Mouse (Mus musculus): ENCODE results near the gene Lrp2. TPM values are rescaled to one million over a fixed set of nuclear protein-coding genes. Genes with fewer than 3 reads are reported as not detected.

Lrp2 gene
- polyA plus RNA-seq, 1 experiment, result 0.07 TPM

DNA sequence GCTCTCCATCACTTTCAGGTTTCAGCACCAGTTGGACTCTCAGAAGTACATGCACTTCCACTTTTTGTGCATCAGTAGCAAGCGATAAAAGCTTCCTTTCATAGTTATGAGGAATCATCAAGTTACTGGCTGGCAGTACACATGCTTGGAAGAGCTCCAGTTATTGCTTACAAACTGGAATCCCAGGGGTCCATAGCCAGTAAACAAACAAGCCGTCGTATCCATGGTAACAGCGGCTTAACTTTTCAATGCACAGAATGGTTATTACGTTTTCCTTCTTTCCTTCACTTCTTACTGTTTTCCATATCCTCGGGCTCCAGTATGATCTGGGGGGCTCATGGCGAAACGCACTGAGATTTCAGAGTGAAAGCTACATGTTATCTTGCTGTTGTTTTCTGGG is 7.7 kb downstream of the Lrp2 start:
- no peak for TF ChIP-seq MAX (IDR thresholded peaks at IDR 0.05; ENCODE audit: low read depth)
- TF ChIP-seq SRF (IDR thresholded peaks at IDR 0.05; ENCODE audit: control insufficient read depth, insufficient read length, low read depth), result no peak
- TF ChIP-seq MYOD1 (IDR thresholded peaks at IDR 0.05; ENCODE audit: control insufficient read depth in 1 of 3, insufficient read length in 2 of 3, low read depth in 2 of 3), result no peak
- no peak for TF ChIP-seq E2F4 (IDR thresholded peaks at IDR 0.05; ENCODE audit: insufficient read depth)
- no peak for TF ChIP-seq TCF3 (IDR thresholded peaks at IDR 0.05; ENCODE audit: insufficient read length, low read depth)
- no peaks in the 10 kb centered on the region for H3K27me3 ChIP-seq (ENCODE audit: control insufficient read depth, insufficient read depth, insufficient read length)
- H3K36me3 ChIP-seq (ENCODE audit: control insufficient read depth, insufficient read depth), result no peaks in the 10 kb centered on the region
- no peak overlapping the region for H3ac ChIP-seq (ENCODE audit: control insufficient read depth, insufficient read length)
- H3K4me3 ChIP-seq, result no peak overlapping the region
- no peaks in the 10 kb centered on the region for H3K79me2 ChIP-seq (ENCODE audit: control insufficient read depth, insufficient read depth)
- H3K4me2 ChIP-seq (ENCODE audit: low read depth), result no peak overlapping the region

- Histone ChIP-seq H3K27me3 (ENCODE audit: control insufficient read depth, insufficient read depth, insufficient read length) (no peaks in the 10 kb centered on the region), H3K36me3 (ENCODE audit: control insufficient read depth, insufficient read depth) (no peaks in the 10 kb centered on the region)
- no peak for TF ChIP-seq POLR2A (IDR thresholded peaks at IDR 0.05; ENCODE audit: insufficient read length, low read depth)
- TF ChIP-seq TCF3 (IDR thresholded peaks at IDR 0.05; ENCODE audit: insufficient read length, low read depth), result no peak
- TF ChIP-seq MAX (IDR thresholded peaks at IDR 0.05; ENCODE audit: low read depth), result no peak
- TF ChIP-seq POLR2AphosphoS2 (IDR thresholded peaks at IDR 0.05; ENCODE audit: insufficient read length, low read depth), result no peak
- no peak for TF ChIP-seq USF1 (IDR thresholded peaks at IDR 0.05; ENCODE audit: low read depth)
- no peak for TF ChIP-seq SRF (IDR thresholded peaks at IDR 0.05; ENCODE audit: control insufficient read depth, insufficient read length, low read depth)
- no peak for TF ChIP-seq CEBPB (IDR thresholded peaks at IDR 0.05; ENCODE audit: insufficient read depth, poor library complexity, severe bottlenecking)
- no peak for TF ChIP-seq REST (IDR thresholded peaks at IDR 0.05; ENCODE audit: insufficient read depth, insufficient read length)
- no peak for TF ChIP-seq TCF12 (IDR thresholded peaks at IDR 0.05; ENCODE audit: insufficient read depth, poor library complexity, severe bottlenecking)
- no peak for TF ChIP-seq E2F4 (IDR thresholded peaks at IDR 0.05; ENCODE audit: insufficient read depth)
These were observed 9.3 kb downstream of the Lrp2 start for GRCm38 (mm10) chr2:69576531-69576930.

DNA sequence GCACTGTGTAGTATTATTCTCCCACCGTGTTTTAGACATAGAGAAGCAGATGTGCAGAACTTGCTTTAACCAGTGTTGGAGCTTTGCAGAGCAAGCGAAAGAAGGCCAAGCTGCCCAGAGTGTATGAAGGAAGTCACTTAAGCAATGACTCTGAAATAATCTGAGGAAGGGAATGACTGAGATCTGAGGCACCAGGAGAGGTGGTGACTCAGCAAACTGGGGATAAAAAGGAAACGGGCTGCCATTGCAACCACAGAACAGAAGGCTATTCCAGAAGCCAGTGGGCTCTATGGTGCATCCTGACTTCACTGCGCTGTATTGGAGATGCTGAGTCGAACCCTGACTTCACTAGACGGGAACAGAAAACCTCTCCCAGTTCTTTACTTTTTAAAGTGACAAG is 10.9 kb downstream of the Lrp2 start:
- H3K4me3 ChIP-seq, result no peak overlapping the region
- TF ChIP-seq REST (IDR thresholded peaks at IDR 0.05; ENCODE audit: insufficient read depth, insufficient read length), result no peak
- no peak for TF ChIP-seq POLR2A (IDR thresholded peaks at IDR 0.05; ENCODE audit: insufficient read length, low read depth)
- TF ChIP-seq MYOG (IDR thresholded peaks at IDR 0.05; ENCODE audit: control insufficient read depth in 1 of 3, insufficient read depth in 1 of 3, insufficient read length in 2 of 3, low read depth in 2 of 3), result no peak
- no peak for TF ChIP-seq POLR2AphosphoS2 (IDR thresholded peaks at IDR 0.05; ENCODE audit: insufficient read length, low read depth)
- TF ChIP-seq SRF (IDR thresholded peaks at IDR 0.05; ENCODE audit: control insufficient read depth, insufficient read length, low read depth), result no peak
- TF ChIP-seq TCF3 (IDR thresholded peaks at IDR 0.05; ENCODE audit: insufficient read length, low read depth), result no peak
- TF ChIP-seq CEBPB (IDR thresholded peaks at IDR 0.05; ENCODE audit: insufficient read depth, poor library complexity, severe bottlenecking), result no peak
- TF ChIP-seq USF1 (IDR thresholded peaks at IDR 0.05; ENCODE audit: low read depth), result no peak
- no peak for TF ChIP-seq MAX (IDR thresholded peaks at IDR 0.05; ENCODE audit: low read depth)
- TF ChIP-seq TCF12 (IDR thresholded peaks at IDR 0.05; ENCODE audit: insufficient read depth, poor library complexity, severe bottlenecking), result no peak
- no peak for TF ChIP-seq E2F4 (IDR thresholded peaks at IDR 0.05; ENCODE audit: insufficient read depth)
- no peak for TF ChIP-seq MYOD1 (IDR thresholded peaks at IDR 0.05; ENCODE audit: control insufficient read depth in 1 of 3, insufficient read length in 2 of 3, low read depth in 2 of 3)
- no peaks in the 10 kb centered on the region for H3K27me3 ChIP-seq (ENCODE audit: control insufficient read depth, insufficient read depth, insufficient read length)
- no peaks in the 10 kb centered on the region for H3K36me3 ChIP-seq (ENCODE audit: control insufficient read depth, insufficient read depth)
- H3K4me2 ChIP-seq (ENCODE audit: low read depth), result no peak overlapping the region
- no peaks in the 10 kb centered on the region for H3K79me2 ChIP-seq (ENCODE audit: control insufficient read depth, insufficient read depth)
- no peak overlapping the region for H3ac ChIP-seq (ENCODE audit: control insufficient read depth, insufficient read length)

More at GRCm38 (mm10) chr2:69576531-69576930, 9.3 kb downstream of the Lrp2 start:
- Histone ChIP-seq H3K4me3 (no peak overlapping the region), H3ac (ENCODE audit: control insufficient read depth, insufficient read length) (no peak overlapping the region), H3K79me2 (ENCODE audit: control insufficient read depth, insufficient read depth) (no peaks in the 10 kb centered on the region), H3K4me2 (ENCODE audit: low read depth) (no peak overlapping the region)

GRCm38 (mm10) chr2:69574261-69574660 is 11.6 kb downstream of the Lrp2 start:
- H3K79me2 ChIP-seq (ENCODE audit: control insufficient read depth, insufficient read depth), result no peaks in the 10 kb centered on the region

DNA sequence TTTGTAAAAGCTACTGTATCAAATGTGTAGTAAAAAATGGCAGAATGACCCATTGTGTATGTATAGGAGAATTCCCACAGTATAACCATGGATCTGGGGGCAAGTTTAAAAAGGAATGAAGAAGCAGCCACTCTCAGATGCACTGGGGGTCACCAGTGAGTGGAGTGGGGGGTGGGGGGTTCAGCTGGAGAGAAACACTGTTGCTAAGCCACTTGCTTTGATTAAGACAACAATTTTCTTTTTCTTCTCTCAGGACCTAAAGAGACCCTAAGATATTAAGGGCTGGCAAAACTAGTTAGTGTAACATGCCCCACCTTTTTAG is 12.2 kb downstream of the Lrp2 start:
- TF ChIP-seq E2F4 (IDR thresholded peaks at IDR 0.05; ENCODE audit: insufficient read depth), result no peak
- no peaks in the 10 kb centered on the region for H3K27me3 ChIP-seq (ENCODE audit: control insufficient read depth, insufficient read depth, insufficient read length)

More at GRCm38 (mm10) chr2:69574261-69574660, 11.6 kb downstream of the Lrp2 start:
- TF ChIP-seq MAX (IDR thresholded peaks at IDR 0.05; ENCODE audit: low read depth) (no peak), USF1 (IDR thresholded peaks at IDR 0.05; ENCODE audit: low read depth) (no peak), TCF3 (IDR thresholded peaks at IDR 0.05; ENCODE audit: insufficient read length, low read depth) (no peak), TCF12 (IDR thresholded peaks at IDR 0.05; ENCODE audit: insufficient read depth, poor library complexity, severe bottlenecking) (no peak), E2F4 (IDR thresholded peaks at IDR 0.05; ENCODE audit: insufficient read depth) (no peak), REST (IDR thresholded peaks at IDR 0.05; ENCODE audit: insufficient read depth, insufficient read length) (no peak), MYOG (IDR thresholded peaks at IDR 0.05; ENCODE audit: control insufficient read depth in 1 of 3, insufficient read depth in 1 of 3, insufficient read length in 2 of 3, low read depth in 2 of 3) (no peak)
- no peak overlapping the region for H3K4me2 ChIP-seq (ENCODE audit: low read depth)
- no peak overlapping the region for H3K4me3 ChIP-seq
- H3ac ChIP-seq (ENCODE audit: control insufficient read depth, insufficient read length), result no peak overlapping the region
- H3K27me3 ChIP-seq (ENCODE audit: control insufficient read depth, insufficient read depth, insufficient read length), result no peaks in the 10 kb centered on the region
- no peaks in the 10 kb centered on the region for H3K36me3 ChIP-seq (ENCODE audit: control insufficient read depth, insufficient read depth)

More for the DNA sequence above, 12.2 kb downstream of the Lrp2 start:
- H3K4me2 ChIP-seq (ENCODE audit: low read depth), result no peak overlapping the region
- no peak overlapping the region for H3ac ChIP-seq (ENCODE audit: control insufficient read depth, insufficient read length)
- no peaks in the 10 kb centered on the region for H3K36me3 ChIP-seq (ENCODE audit: control insufficient read depth, insufficient read depth)
- H3K4me3 ChIP-seq, result no peak overlapping the region
- H3K79me2 ChIP-seq (ENCODE audit: control insufficient read depth, insufficient read depth), result no peaks in the 10 kb centered on the region
